Mouse (Mus musculus) gastrocnemius, adult 18-20 months (tissue): Measurements from ENCODE around the gene Sept3. TPM values are rescaled to one million over a fixed set of nuclear protein-coding genes. Genes with fewer than 3 reads are reported as not detected.

Experiments used
- DNase-seq: peaks from one replicate; pipeline ENCODE4 v3.0.0; 2021; ENCODE audit warnings: low spot score
- total RNA-seq, 2 experiments: library from RNA; stranded (reverse); gene quantifications; 2 replicates each; pipeline ENCODE4 v1.2.3; 2021

The Sept3 gene
- total RNA-seq, 2 experiments from 2014 or later = 0.32 to 0.55 TPM

- DNase-seq = no peak
Observed at GRCm38 (mm10) chr15:82339634-82340254, 65.1 kb downstream of the Sept3 start.

GRCm38 (mm10) chr15:82340414-82341035, 65.8 kb downstream of the Sept3 start:
- DNase-seq = no peak

GRCm38 (mm10) chr15:82341036-82341501, 66.4 kb downstream of the Sept3 start:
- peak; percentile 56 for DNase-seq

- DNase-seq = no peak
Observed at GRCm38 (mm10) chr15:82341675-82342542, 67.2 kb downstream of the Sept3 start.

GRCm38 (mm10) chr15:82342543-82342935, 67.8 kb downstream of the Sept3 start:
- DNase-seq = no peak

GRCm38 (mm10) chr15:82343368-82344287, 68.9 kb downstream of the Sept3 start:
- no peak for DNase-seq

Other genes with a start within 250 kb of the Sept3 start
- gene Desi1, start 241.0 kb upstream of the Sept3 start, total RNA-seq = 10 to 100 TPM; 16.7 to 17.6 TPM
- gene Snu13, start 227.3 kb upstream of the Sept3 start, total RNA-seq = 10 to 100 TPM; 48.7 to 51.4 TPM
- gene 4930407I10Rik, start 215.7 kb upstream of the Sept3 start, total RNA-seq = not detected
- gene Mei1, start 204.9 kb upstream of the Sept3 start, total RNA-seq = under 1 TPM in 1 of 2 experiments, not detected in 1; 0.09 TPM
- 10 to 100 TPM in 1 of 2 experiments, 1 to 10 TPM in 1; 8.8 to 10.1 TPM for gene Ccdc134, start 147.0 kb upstream of the Sept3 start, total RNA-seq
- 10 to 100 TPM in 1 of 2 experiments, 1 to 10 TPM in 1; 9.9 to 12.9 TPM for gene Srebf2, start 127.7 kb upstream of the Sept3 start, total RNA-seq
- gene Shisa8, start 62.1 kb upstream of the Sept3 start, total RNA-seq = not detected
- gene Tnfrsf13c, start 50.5 kb upstream of the Sept3 start, total RNA-seq = not detected
- gene Cenpm, start 30.1 kb upstream of the Sept3 start, total RNA-seq = not detected
- not detected for gene 1500009C09Rik, start 22.5 kb upstream of the Sept3 start, total RNA-seq
- gene Wbp2nl, start 24.1 kb downstream of the Sept3 start, total RNA-seq = not detected
- 10 to 100 TPM in 1 of 2 experiments, 1 to 10 TPM in 1; 8.7 to 10.0 TPM for gene Naga, start 64.0 kb downstream of the Sept3 start, total RNA-seq
- gene Pheta2, start 64.0 kb downstream of the Sept3 start, total RNA-seq = under 1 TPM; 0.23 to 0.26 TPM
- 100 to 1,000 TPM; 123 to 154 TPM for gene Smdt1, start 64.1 kb downstream of the Sept3 start, total RNA-seq
- gene Ndufa6, start 79.4 kb downstream of the Sept3 start, total RNA-seq = 100 to 1,000 TPM; 481 to 494 TPM
- 10 to 100 TPM; 11.6 to 12.4 TPM for gene Cyp2d22, start 105.4 kb downstream of the Sept3 start, total RNA-seq
- gene Cyp2d11, start 119.1 kb downstream of the Sept3 start, total RNA-seq = under 1 TPM in 1 of 2 experiments, not detected in 1; 0.18 TPM
- under 1 TPM in 1 of 2 experiments, not detected in 1; 0.43 TPM for gene Cyp2d10, start 132.3 kb downstream of the Sept3 start, total RNA-seq
- under 1 TPM in 1 of 2 experiments, not detected in 1; 0.38 TPM for gene Cyp2d9, start 158.5 kb downstream of the Sept3 start, total RNA-seq